Mouse (Mus musculus) lung, adult 2 months (tissue): ENCODE results near the gene Pakap.

Experiments used
- CTCF ChIP-seq: fragments of 200-500 bp; IDR thresholded peaks from 2 replicates; pipeline ENCODE4 v1.5.1; 2011; ENCODE audit warnings: mild to moderate bottlenecking, low read length, control low read depth; ENCODE audit not compliant: insufficient read depth
- POLR2A ChIP-seq: fragments of 200-500 bp; IDR thresholded peaks from 2 replicates; pipeline ENCODE4 v1.6.1; 2011; ENCODE audit warnings: low read depth, mild to moderate bottlenecking, control low read depth, low read length, borderline replicate concordance; ENCODE audit errors: extremely low read depth

DNA sequence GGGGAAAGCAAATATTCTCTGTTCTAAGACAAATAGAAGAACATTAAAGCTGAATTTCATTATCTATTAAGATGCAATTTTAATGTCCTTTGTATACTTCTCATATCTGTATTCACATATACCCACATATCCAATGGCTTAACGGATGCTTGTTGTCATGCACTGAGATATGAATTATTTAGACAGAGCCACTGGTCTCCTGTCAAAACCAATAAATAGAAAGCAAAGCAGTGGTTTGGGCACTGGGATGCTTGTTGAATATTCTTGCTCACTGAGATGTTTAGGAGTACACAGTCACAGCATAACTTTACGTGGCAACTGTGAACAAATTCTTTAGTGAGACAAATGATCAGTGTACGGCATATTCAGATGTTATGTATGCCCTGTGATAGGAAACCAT lies 73.0 kb downstream of the Pakap start:
- TF ChIP-seq CTCF (no peak), POLR2A (no peak)
